ENCODE assay signal across 9 mouse cellular contexts in the genomic region with DNA sequence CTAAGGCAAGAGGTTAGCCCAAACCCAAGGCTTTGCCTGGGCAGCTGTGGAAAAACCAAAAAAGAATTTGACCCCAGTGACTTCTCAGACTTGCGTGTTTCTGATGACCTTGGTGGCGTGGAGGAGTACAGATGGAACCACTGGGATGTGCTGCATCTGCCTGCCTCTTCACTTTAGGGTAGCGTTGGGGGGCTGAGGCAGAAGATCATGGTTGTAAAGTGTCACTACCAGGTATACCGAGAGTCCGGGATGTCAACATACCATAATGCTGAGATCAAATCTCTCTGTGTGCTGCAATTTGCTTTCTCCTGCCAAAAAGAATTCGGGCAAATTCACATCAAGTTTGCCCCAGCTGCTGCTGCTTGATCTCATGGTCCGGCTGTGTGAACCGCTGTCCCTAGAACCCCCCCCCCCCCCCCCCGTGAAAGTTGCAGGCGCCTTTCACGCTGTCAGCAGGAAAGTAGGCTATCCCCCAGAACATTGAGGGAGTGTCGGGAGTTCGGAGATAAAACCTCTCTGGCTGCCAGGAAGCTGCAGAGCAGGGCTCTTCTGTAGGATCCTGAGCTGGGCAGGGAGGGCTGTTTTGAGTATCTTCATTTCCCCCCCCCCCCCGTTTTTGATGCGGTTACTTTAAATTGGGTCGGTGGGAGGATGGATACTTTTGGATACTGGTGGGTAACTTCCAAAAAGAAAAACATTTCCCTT. TPM values are rescaled to one million over a fixed set of nuclear protein-coding genes. Genes with fewer than 3 reads are reported as not detected.
DNase-seq lines count a peak whose midpoint lies in the region; ATAC-seq and TF ChIP-seq lines count a peak whose summit lies in the region.
"Had no signal": no experiment of that assay in that cellular context is flagged by ENCODE, and none has a peak within 500 bp of the region (broad histone marks: within the 10 kb centered on the region; RNA-seq: fewer than 3 reads in every experiment).

No protein-coding gene starts in this region.

- TF ChIP-seq POLR2A in limb, embryonic 14.5 days (IDR thresholded peaks at IDR 0.05; ENCODE audit: borderline replicate concordance, extremely low read depth, insufficient read depth, insufficient read length), result no peak

- no peaks in the 10 kb centered on the region for H3K27me3 ChIP-seq in kidney, embryonic 15.5 days
- H3K27me3 ChIP-seq in embryonic facial prominence, embryonic 10.5 days (replicated peaks; ENCODE audit: low read depth, poor library complexity, severe bottlenecking), result peaks cover 11% of the 10 kb centered on the region
- H3K27me3 ChIP-seq in limb, embryonic 14.5 days (ENCODE audit: control insufficient read depth, insufficient read depth, low read length), result no peaks in the 10 kb centered on the region

- DNase-seq in kidney, postnatal 4 days, result no peak
- no peak for DNase-seq in ES-E14 (ENCODE audit: low read depth, low spot score)
- DNase-seq in embryonic facial prominence, embryonic 10.5 days (ENCODE audit: low spot score), result no peak
- DNase-seq in limb, embryonic 14.5 days (ENCODE audit: low spot score), result no peak
- DNase-seq in ovary, adult 18-20 months (ENCODE audit: low spot score), result no peak
- no peak for DNase-seq in layer of hippocampus, adult 11-12 months (ENCODE audit: low spot score)

- peaks cover 28% of the 10 kb centered on the region for H3K4me1 ChIP-seq in kidney, embryonic 15.5 days
- peaks cover 6 to 8% of the 10 kb centered on the region in 2 experiments; a peak in 2 of 4 replicates for H3K4me1 ChIP-seq in ES-E14 (ENCODE audit: control insufficient read depth in 2 of 2, insufficient read depth in 2 of 2, low read length in 2 of 2, poor library complexity in 1 of 2)
- peaks cover 24% of the 10 kb centered on the region for H3K4me1 ChIP-seq in embryonic facial prominence, embryonic 10.5 days
- peaks cover 6% of the 10 kb centered on the region; the same call in 1 of the 2 replicates for H3K4me1 ChIP-seq in limb, embryonic 14.5 days (ENCODE audit: control insufficient read depth, insufficient read depth, low read length)

- WGBS in kidney, embryonic 15.5 days, result 20% methylated on average over 16 of the region's 16 CpGs
- 35% methylated on average over 16 of the region's 16 CpGs for WGBS in embryonic facial prominence, embryonic 10.5 days
- 35% methylated on average over 14 of the region's 16 CpGs for WGBS in limb, embryonic 14.5 days

- no peaks in the 10 kb centered on the region for H3K9me3 ChIP-seq in kidney, embryonic 15.5 days (replicated peaks)
- H3K9me3 ChIP-seq in ES-E14 (ENCODE audit: control insufficient read depth, insufficient read depth, low read depth, low read length), result no peaks in the 10 kb centered on the region
- no peaks in the 10 kb centered on the region for H3K9me3 ChIP-seq in embryonic facial prominence, embryonic 10.5 days
- H3K9me3 ChIP-seq in limb, embryonic 14.5 days (ENCODE audit: control insufficient read depth, low read length), result no peaks in the 10 kb centered on the region
- H3K9me3 ChIP-seq: forebrain, embryonic 12.5 days had no signal

- in situ Hi-C loops in ES-E14 (cut with MboI; ENCODE audit: low sequenced_read_pairs in 2 of 2, unreplicated experiment in 2 of 2), result no loop called here

- peak overlapping the region; percentile 90 for H3K4me2 ChIP-seq in kidney, embryonic 15.5 days
- H3K4me2 ChIP-seq in limb, embryonic 14.5 days (replicated peaks; ENCODE audit: low read depth, low read length, severe bottlenecking), result peak overlapping the region; percentile 11
- H3K4me2 ChIP-seq: forebrain, embryonic 12.5 days had no signal

- H3K9ac ChIP-seq in kidney, embryonic 15.5 days, result no peak overlapping the region
- H3K9ac ChIP-seq in ES-E14 (ENCODE audit: insufficient read depth, low read depth, low read length, poor library complexity, severe bottlenecking), result no peak overlapping the region
- H3K9ac ChIP-seq in limb, embryonic 14.5 days (ENCODE audit: low read depth, low read length, severe bottlenecking), result no peak overlapping the region
- H3K9ac ChIP-seq: forebrain, embryonic 12.5 days had no signal

- no peak overlapping the region for H3K27ac ChIP-seq in kidney, embryonic 15.5 days
- H3K27ac ChIP-seq in ES-E14 (ENCODE audit: insufficient read depth, low read depth, low read length, poor library complexity, severe bottlenecking), result no peak overlapping the region
- no peak overlapping the region for H3K27ac ChIP-seq in embryonic facial prominence, embryonic 10.5 days (replicated peaks)
- H3K27ac ChIP-seq in limb, embryonic 14.5 days (replicated peaks; ENCODE audit: low read depth, low read length), result no peak overlapping the region
- H3K27ac ChIP-seq: forebrain, embryonic 12.5 days had no signal

- no peak for ATAC-seq in kidney, embryonic 15.5 days (replicated peaks; ENCODE audit: low FRiP score)
- no peak for ATAC-seq in limb, embryonic 14.5 days (ENCODE audit: low FRiP score, low read depth)
- no peak for ATAC-seq in erythroid progenitor cell, adult 5-6 weeks (replicated peaks; ENCODE audit: low FRiP score, poor library complexity, severe bottlenecking)

- no peaks in the 10 kb centered on the region for H3K36me3 ChIP-seq in kidney, embryonic 15.5 days
- H3K36me3 ChIP-seq in ES-E14 (ENCODE audit: control insufficient read depth, insufficient read depth, low read length, poor library complexity, severe bottlenecking), result no peaks in the 10 kb centered on the region
- no peaks in the 10 kb centered on the region for H3K36me3 ChIP-seq in embryonic facial prominence, embryonic 10.5 days (replicated peaks)
- no peaks in the 10 kb centered on the region for H3K36me3 ChIP-seq in limb, embryonic 14.5 days (ENCODE audit: control insufficient read depth, insufficient read depth, low read length)
- H3K36me3 ChIP-seq: forebrain, embryonic 12.5 days had no signal

- H3K4me3 ChIP-seq in kidney, embryonic 15.5 days (replicated peaks), result peak overlapping the region; percentile 16; the same call in 1 of the 2 replicates
- H3K4me3 ChIP-seq in ES-E14 (ENCODE audit: insufficient read depth in 1 of 2, low read depth in 1 of 2, low read length in 2 of 2, poor library complexity in 1 of 2, severe bottlenecking in 1 of 2), result peak overlapping the region; percentile 9 to 47; a peak in 3 of 4 replicates
- 0 out of 2 replicates have a peak overlapping the region, but pooled peaks have one; percentile 4 for H3K4me3 ChIP-seq in embryonic facial prominence, embryonic 10.5 days
- H3K4me3 ChIP-seq in limb, embryonic 14.5 days (replicated peaks; ENCODE audit: low read length), result no peak overlapping the region
- H3K4me3 ChIP-seq: forebrain, embryonic 12.5 days had no signal

TF ChIP-seq in ES-E14, 5 proteins besides CTCF, POLR2A, EP300 and RAD21:
- TF ChIP-seq CHD2 (IDR thresholded peaks at IDR 0.05; ENCODE audit: low read depth, low read length) (no peak), HCFC1 (IDR thresholded peaks at IDR 0.05; ENCODE audit: borderline replicate concordance, insufficient read depth, low read length) (no peak), ZNF384 (IDR thresholded peaks at IDR 0.05; ENCODE audit: low read depth, low read length) (no peak), MAFK (IDR thresholded peaks at IDR 0.05; ENCODE audit: insufficient read depth, low read depth, low read length) (no peak), ZC3H11A (IDR thresholded peaks at IDR 0.05; ENCODE audit: borderline replicate concordance, low read depth, low read length) (no peak)

RNA-seq across cellular contexts. Expression of a gene that starts 27.7 kb away (rescaled TPM):
- 4.1 and 4.8 TPM in 2 replicates for polyA plus RNA-seq in kidney, embryonic 15.5 days (2015; fragmentation: Nextera tagmentation; extraction: Ambion mirVana)
- total RNA-seq in ES-E14 (2012; rRNA removed), result 10.5 and 16.9 TPM in 2 replicates
- polyA plus RNA-seq in embryonic facial prominence, embryonic 10.5 days (2016; fragmentation: Nextera tagmentation; extraction: Ambion mirVana), result 3.2 and 4.4 TPM in 2 replicates
- polyA plus RNA-seq in limb, embryonic 14.5 days (2012; rRNA removed), result 4.9 and 6.0 TPM in 2 replicates
- polyA plus RNA-seq in limb, embryonic 14.5 days (2014; fragmentation: Nextera tagmentation; extraction: Ambion mirVana), result 2.7 and 3.7 TPM in 2 replicates
- 1.3 TPM in 1 of 2 replicates, not detected in the other for total RNA-seq in erythroid progenitor cell, adult 5-6 weeks (2015; ENCODE audit: low replicate concordance)
- total RNA-seq in erythroid progenitor cell, adult 5-6 weeks (2017; ENCODE audit: low replicate concordance), result not detected in 2 replicates

RNA-seq across cellular contexts. Expression of a gene that starts 43.8 kb away (rescaled TPM):
- 61.4 and 63.5 TPM in 2 replicates for polyA plus RNA-seq in kidney, embryonic 15.5 days (2015; fragmentation: Nextera tagmentation; extraction: Ambion mirVana)
- 67.9 and 71.6 TPM in 2 replicates for total RNA-seq in ES-E14 (2012; rRNA removed)
- polyA plus RNA-seq in embryonic facial prominence, embryonic 10.5 days (2016; fragmentation: Nextera tagmentation; extraction: Ambion mirVana), result 76.0 and 76.1 TPM in 2 replicates
- 31.4 and 34.0 TPM in 2 replicates for polyA plus RNA-seq in limb, embryonic 14.5 days (2012; rRNA removed)
- 23.7 and 26.0 TPM in 2 replicates for polyA plus RNA-seq in limb, embryonic 14.5 days (2014; fragmentation: Nextera tagmentation; extraction: Ambion mirVana)
- 1.1 and 3.4 TPM in 2 replicates for total RNA-seq in erythroid progenitor cell, adult 5-6 weeks (2015; ENCODE audit: low replicate concordance)
- total RNA-seq in erythroid progenitor cell, adult 5-6 weeks (2017; ENCODE audit: low replicate concordance), result 1.7 and 5.5 TPM in 2 replicates

RNA-seq across cellular contexts. Expression of a gene that starts 46.0 kb away (rescaled TPM):
- polyA plus RNA-seq in kidney, embryonic 15.5 days (2015; fragmentation: Nextera tagmentation; extraction: Ambion mirVana), result 10.7 and 11.8 TPM in 2 replicates
- 26.7 and 32.6 TPM in 2 replicates for total RNA-seq in ES-E14 (2012; rRNA removed)
- polyA plus RNA-seq in embryonic facial prominence, embryonic 10.5 days (2016; fragmentation: Nextera tagmentation; extraction: Ambion mirVana), result 12.9 and 13.4 TPM in 2 replicates
- 15.5 and 18.9 TPM in 2 replicates for polyA plus RNA-seq in limb, embryonic 14.5 days (2012; rRNA removed)
- polyA plus RNA-seq in limb, embryonic 14.5 days (2014; fragmentation: Nextera tagmentation; extraction: Ambion mirVana), result 10.9 and 11.5 TPM in 2 replicates
- 1.7 and 7.9 TPM in 2 replicates for total RNA-seq in erythroid progenitor cell, adult 5-6 weeks (2015; ENCODE audit: low replicate concordance)
- not detected in 2 replicates for total RNA-seq in erythroid progenitor cell, adult 5-6 weeks (2017; ENCODE audit: low replicate concordance)
